Mouse (Mus musculus) olfactory bulb, adult 2 months (tissue): Measurements from ENCODE around the gene Cat.

ENCODE experiments used
- CTCF ChIP-seq: fragments of 200-500 bp; IDR thresholded peaks from 2 replicates; pipeline ENCODE4 v1.5.1; 2012; ENCODE audit warnings: low read depth, mild to moderate bottlenecking, low read length, moderate library complexity; ENCODE audit not compliant: insufficient read depth
- POLR2A ChIP-seq: fragments of 200-500 bp; IDR thresholded peaks from 2 replicates; pipeline ENCODE4 v1.6.1; 2012; ENCODE audit warnings: mild to moderate bottlenecking, low read depth, low read length, moderate library complexity; ENCODE audit not compliant: insufficient read depth

DNA sequence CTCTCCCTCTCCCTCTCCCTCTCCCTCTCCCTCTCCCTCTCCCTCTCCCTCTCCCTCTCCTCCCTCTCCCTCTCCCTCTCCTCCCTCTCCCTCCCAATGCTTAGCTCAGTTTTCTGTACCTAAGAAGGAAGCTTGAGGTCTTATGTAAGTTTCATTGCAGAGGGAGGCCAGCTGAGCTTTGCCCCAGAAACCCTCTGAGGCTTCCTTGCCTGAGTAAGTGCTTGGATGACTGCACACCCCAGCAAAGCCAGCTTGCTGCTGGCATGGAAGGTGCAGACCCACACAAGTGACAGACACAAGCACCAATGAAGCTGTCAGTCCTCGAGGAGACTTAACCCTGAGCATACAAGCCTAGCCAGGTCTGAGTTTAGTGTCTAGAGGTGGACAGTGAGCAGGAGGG, 54.2 kb downstream of the Cat start:
- TF ChIP-seq POLR2A (no peak), CTCF (no peak)
